Mouse (Mus musculus): ENCODE measurements at regions not wholly inside any gene's neighbourhood (a gene's known extent, or its start where the extent isn't known, plus 50 kb on each side); places are given as distances from the start of the nearest gene placed in this dataset.

GRCm38 (mm10) chr17:80880325-80880724 lies 64.1 kb upstream of the Tmem178 start:
- TF ChIP-seq ZNF384 (IDR thresholded peaks at IDR 0.05; ENCODE audit: low read depth, low read length): no peak
- no peak for TF ChIP-seq JUND (conservative IDR thresholded peaks at IDR 0.05; ENCODE audit: low read depth, low read length)
- no peak for TF ChIP-seq POLR2A (IDR thresholded peaks at IDR 0.05; ENCODE audit: low read depth, low read length)
- TF ChIP-seq RCOR1 (conservative IDR thresholded peaks at IDR 0.05; ENCODE audit: low read depth, low read length): no peak
- no peak for TF ChIP-seq ZC3H11A (IDR thresholded peaks at IDR 0.05; ENCODE audit: low read depth, low read length)
- TF ChIP-seq MXI1 (IDR thresholded peaks at IDR 0.05; ENCODE audit: low read depth, low read length): no peak
- TF ChIP-seq MAZ (IDR thresholded peaks at IDR 0.05; ENCODE audit: low read depth, low read length): no peak
- TF ChIP-seq UBTF (IDR thresholded peaks at IDR 0.05; ENCODE audit: low read depth, low read length): no peak
- no peak for TF ChIP-seq RAD21 (IDR thresholded peaks at IDR 0.05; ENCODE audit: low read depth, low read length)
- no peak for TF ChIP-seq USF1 (IDR thresholded peaks at IDR 0.05; ENCODE audit: low read depth, low read length)
- no peak for TF ChIP-seq CTCF (conservative IDR thresholded peaks at IDR 0.05 in 1 of 2, IDR thresholded peaks at IDR 0.05 in 1 of 2; ENCODE audit: low read depth in 2 of 2, low read length in 2 of 2)
- no peak for TF ChIP-seq EP300 (IDR thresholded peaks at IDR 0.05; ENCODE audit: low read length)
- TF ChIP-seq ZKSCAN1 (IDR thresholded peaks at IDR 0.05; ENCODE audit: borderline replicate concordance, low read depth, low read length): no peak
- no peak for TF ChIP-seq CHD2 (IDR thresholded peaks at IDR 0.05; ENCODE audit: low read length)

Measured in CH12.LX (cell line).